Mouse (Mus musculus) hindbrain, postnatal 0 days (tissue): ENCODE measurements at regions not wholly inside any gene's neighbourhood (a gene's known extent, or its start where the extent isn't known, plus 50 kb on each side); places are given as distances from the start of the nearest gene placed in this dataset.

Source experiments
- ATAC-seq: fragments of 200-750 bp; cut with Nextera tagmentation; 2 replicates; pipeline ENCODE4 v1.8.0; 2017; ENCODE audit warnings: mild to moderate bottlenecking, moderate TSS enrichment, moderate library complexity
- DNase-seq: peaks from one replicate; pipeline ENCODE4 v3.0.0-alpha.2; 2015; ENCODE audit warnings: low spot score
- H3K27ac ChIP-seq: fragments of 300-500 bp; sonication (generic); 2 replicates; pipeline ENCODE4 v1.5.1; 2014; ENCODE audit warnings: mild to moderate bottlenecking
- H3K27me3 ChIP-seq: fragments of 300-500 bp; sonication (generic); 2 replicates; pipeline ENCODE4 v1.6.1; 2014; ENCODE audit warnings: low read length, mixed read lengths; ENCODE audit not compliant: insufficient read depth
- H3K36me3 ChIP-seq: fragments of 300-500 bp; sonication (generic); 2 replicates; pipeline ENCODE4 v1.6.1; 2014; ENCODE audit warnings: low read length, mixed read lengths; ENCODE audit not compliant: insufficient read depth
- H3K4me1 ChIP-seq: fragments of 300-500 bp; sonication (generic); 2 replicates; pipeline ENCODE4 v1.6.1; 2014; ENCODE audit warnings: antibody characterized with exemption, low read length, mixed read lengths; ENCODE audit not compliant: insufficient read depth
- H3K4me2 ChIP-seq: fragments of 300-500 bp; sonication (generic); 2 replicates; pipeline ENCODE4 v1.6.1; 2014; ENCODE audit warnings: low read depth, mild to moderate bottlenecking, low read length, moderate library complexity, mixed read lengths
- H3K4me3 ChIP-seq: fragments of 300-500 bp; sonication (generic); 2 replicates; pipeline ENCODE4 v1.5.1; 2014; ENCODE audit warnings: low read length
- H3K9ac ChIP-seq: fragments of 300-500 bp; sonication (generic); replicated peaks from 2 replicates; pipeline ENCODE4 v1.6.1; 2014; ENCODE audit warnings: mild to moderate bottlenecking, low read length, moderate library complexity, mixed read lengths
- H3K9me3 ChIP-seq: fragments of 300-500 bp; sonication (generic); 2 replicates; pipeline ENCODE4 v1.6.1; 2016; ENCODE audit warnings: low read length, mixed read lengths
- CTCF ChIP-seq: IDR thresholded peaks from 2 replicates; pipeline ENCODE4 v1.5.1; 2016; ENCODE audit warnings: antibody characterized with exemption, control low read depth, low read depth
- WGBS: fragments of 180-500 bp; shearing (Covaris S2); extraction: QIAGEN DNeasy Blood & Tissue Kit; methylation state at CpG from one replicate; pipeline ENCODE4 v1.1.7; 2014; 5-methylcytosine and 5-hydroxymethylcytosine counted together

DNA sequence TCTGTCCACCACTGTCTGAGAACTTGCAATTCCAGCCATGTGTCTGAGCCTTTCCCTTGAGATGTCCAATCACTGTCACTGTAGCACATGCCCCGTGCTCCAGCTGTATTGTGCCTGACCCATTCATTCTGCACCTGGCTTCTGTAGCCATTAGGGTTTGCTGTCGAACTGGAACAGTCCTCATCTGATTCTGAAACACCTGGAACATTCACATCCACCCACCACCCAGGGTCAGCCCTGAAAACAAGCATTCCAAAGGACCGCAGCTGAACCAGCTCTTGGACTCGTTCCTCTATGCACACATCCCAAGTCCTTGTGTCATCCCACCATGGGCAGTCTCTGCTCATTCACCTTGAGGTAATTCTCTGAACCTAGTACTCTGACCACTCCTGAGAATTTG, 356.8 kb upstream of the Vstm2b start:
- Histone ChIP-seq H3K27me3 (no peaks in the 10 kb centered on the region), H3K9me3 (no peaks in the 10 kb centered on the region), H3K36me3 (no peaks in the 10 kb centered on the region), H3K27ac (no peak overlapping the region), H3K4me3 (no peak overlapping the region), H3K4me1 (no peaks in the 10 kb centered on the region; the same call in 1 of the 2 replicates), H3K9ac (no peak overlapping the region), H3K4me2 (no peak overlapping the region)
- DNase-seq (no peak), ATAC-seq (no peak)
- no peak for TF ChIP-seq CTCF
- WGBS = 80% methylated on average over 4 of the region's 4 CpGs

DNA sequence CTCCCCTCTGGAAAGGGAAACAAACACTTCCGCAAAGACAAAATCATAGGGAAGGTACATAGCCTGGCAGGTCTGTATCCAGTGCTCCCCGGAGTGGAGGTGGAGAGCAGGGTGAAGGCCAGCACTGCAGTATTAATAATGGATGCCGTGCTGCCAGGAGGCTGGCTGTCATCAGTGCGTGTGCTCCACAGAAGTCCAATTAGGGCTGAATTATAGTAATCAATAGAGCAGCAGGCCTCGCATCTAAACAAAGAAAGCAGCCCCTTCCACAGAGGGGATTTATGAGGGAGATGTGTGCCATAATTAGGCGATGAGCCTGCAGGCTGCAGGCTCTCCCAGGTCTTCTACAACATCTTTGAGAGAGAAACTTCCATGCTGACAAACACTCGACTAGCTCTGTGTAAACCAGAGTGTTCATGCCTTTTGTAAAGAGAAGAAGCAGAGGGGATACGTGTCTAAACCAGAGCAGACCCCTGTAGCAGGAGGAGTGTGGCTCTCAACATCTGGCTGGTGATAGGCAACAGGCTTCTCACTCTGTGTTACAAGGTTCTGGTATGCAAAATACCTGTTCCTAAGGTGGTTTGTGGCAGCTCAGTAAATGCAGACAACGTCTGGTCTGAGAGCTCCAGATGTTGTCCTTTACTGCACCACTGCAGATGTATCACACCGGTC, 334.5 kb upstream of the Vstm2b start:
- H3K9ac ChIP-seq = no peak overlapping the region
- ATAC-seq (peak; percentile 56), DNase-seq (no peak)
- H3K4me3 ChIP-seq = no peak overlapping the region
- no peaks in the 10 kb centered on the region for H3K36me3 ChIP-seq
- H3K27ac ChIP-seq = no peak overlapping the region
- no peak overlapping the region for H3K4me2 ChIP-seq
- H3K4me1 ChIP-seq = no peaks in the 10 kb centered on the region
- WGBS = 45% methylated on average over 10 of the region's 10 CpGs
- no peak for TF ChIP-seq CTCF
- H3K27me3 ChIP-seq = no peaks in the 10 kb centered on the region
- no peaks in the 10 kb centered on the region for H3K9me3 ChIP-seq

DNA sequence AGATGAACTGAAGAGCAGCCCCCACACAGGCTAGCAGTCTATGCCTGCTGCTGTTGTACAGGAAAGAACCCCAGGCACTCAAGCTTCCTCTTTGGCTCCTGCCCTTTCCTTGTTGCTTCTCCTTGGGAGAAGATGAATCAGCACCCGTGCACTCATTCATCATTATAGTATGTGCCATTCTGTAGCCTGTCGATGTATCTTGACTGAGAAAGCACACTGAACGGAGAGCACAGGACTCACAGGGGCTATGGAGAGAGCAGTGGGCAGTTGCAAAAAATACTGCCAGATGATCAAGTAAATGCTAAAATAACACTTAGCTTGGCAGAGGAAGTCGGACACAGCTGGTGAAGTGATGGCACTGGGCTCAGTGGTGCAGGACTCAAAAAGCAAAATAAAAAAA, 322.2 kb upstream of the Vstm2b start:
- H3K9me3 ChIP-seq = no peaks in the 10 kb centered on the region
- no peak for TF ChIP-seq CTCF
- H3K36me3 ChIP-seq = no peaks in the 10 kb centered on the region
- H3K27ac ChIP-seq = no peak overlapping the region
- no peak overlapping the region for H3K4me3 ChIP-seq
- no peak overlapping the region for H3K9ac ChIP-seq
- H3K4me2 ChIP-seq = no peak overlapping the region
- ATAC-seq (no peak), DNase-seq (no peak)
- WGBS = 75% methylated on average over 4 of the region's 4 CpGs
- H3K27me3 ChIP-seq = no peaks in the 10 kb centered on the region
- no peaks in the 10 kb centered on the region for H3K4me1 ChIP-seq

DNA sequence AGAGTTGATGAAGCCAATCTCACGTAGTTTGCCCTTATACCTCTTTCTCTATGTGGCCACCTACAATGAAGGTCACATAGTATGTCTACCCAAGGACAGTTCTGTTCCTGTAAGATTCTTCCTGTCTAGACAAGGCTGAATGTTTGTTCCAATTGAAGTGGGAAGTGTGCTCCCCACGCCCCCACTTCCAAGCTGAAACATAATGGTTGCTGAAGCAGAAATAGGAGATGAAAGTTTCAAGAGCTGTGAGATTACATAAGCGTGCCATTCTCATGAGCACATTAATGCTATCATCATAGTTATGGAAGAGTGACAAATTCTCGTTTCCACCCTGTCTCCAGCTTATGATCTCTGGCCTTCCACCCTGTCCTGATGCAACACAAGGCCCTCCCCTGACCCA, 320.8 kb upstream of the Vstm2b start:
- Histone ChIP-seq H3K4me1 (no peaks in the 10 kb centered on the region), H3K9me3 (no peaks in the 10 kb centered on the region), H3K4me3 (no peak overlapping the region), H3K36me3 (no peaks in the 10 kb centered on the region), H3K4me2 (no peak overlapping the region), H3K27ac (no peak overlapping the region), H3K9ac (no peak overlapping the region), H3K27me3 (no peaks in the 10 kb centered on the region)
- ATAC-seq = no peak
- no peak for DNase-seq
- 85% methylated on average over 4 of the region's 4 CpGs for WGBS
- no peak for TF ChIP-seq CTCF

DNA sequence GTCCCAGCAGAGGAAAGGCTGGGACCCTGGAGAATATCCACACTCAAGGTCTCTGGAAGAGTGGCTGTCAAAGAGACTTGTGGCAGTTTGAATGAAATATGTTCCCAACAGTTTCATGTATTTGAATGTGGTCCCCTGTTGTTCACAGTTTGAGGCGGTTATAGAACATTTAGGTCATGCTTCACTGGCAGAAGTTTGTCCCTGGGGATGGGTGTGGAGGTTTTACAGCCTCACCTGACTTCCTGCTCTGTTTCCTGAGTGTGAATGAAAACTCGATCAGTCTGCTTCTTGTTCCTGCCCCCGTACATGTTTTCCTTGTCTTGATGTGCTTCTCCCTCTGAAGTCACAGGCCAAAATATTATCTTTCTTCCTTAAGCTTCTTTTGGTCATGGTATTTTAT, 277.4 kb upstream of the Vstm2b start:
- Histone ChIP-seq H3K27me3 (no peaks in the 10 kb centered on the region), H3K4me2 (no peak overlapping the region), H3K4me3 (no peak overlapping the region), H3K9me3 (no peaks in the 10 kb centered on the region), H3K36me3 (no peaks in the 10 kb centered on the region), H3K27ac (no peak overlapping the region), H3K4me1 (no peaks in the 10 kb centered on the region), H3K9ac (no peak overlapping the region)
- no peak for TF ChIP-seq CTCF
- DNase-seq (no peak), ATAC-seq (no peak)
- 82% methylated on average over 3 of the region's 3 CpGs for WGBS

DNA sequence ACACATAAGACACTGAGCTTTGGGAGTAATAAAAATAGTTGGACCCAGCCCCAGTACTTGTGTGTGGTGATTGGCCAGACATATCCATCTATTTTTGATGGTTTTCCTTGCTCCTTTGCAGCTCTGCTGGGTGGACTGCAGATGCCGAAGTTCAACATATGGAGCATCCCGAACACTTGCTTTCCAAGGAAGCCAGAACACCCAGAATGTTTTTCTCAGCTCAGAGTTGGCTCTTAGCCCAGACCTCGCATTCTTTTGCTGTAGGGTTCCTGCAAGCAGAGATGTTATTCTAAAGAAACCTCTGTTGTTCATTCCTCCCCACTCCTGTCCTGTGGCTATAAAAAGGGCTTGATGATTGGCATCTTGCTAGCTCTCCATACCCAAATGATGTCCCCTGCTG, 275.3 kb upstream of the Vstm2b start:
- 34% methylated on average over 3 of the region's 3 CpGs for WGBS
- no peak overlapping the region for H3K27ac ChIP-seq
- H3K9ac ChIP-seq = no peak overlapping the region
- ATAC-seq (no peak), DNase-seq (peak; percentile 46)
- H3K4me2 ChIP-seq = no peak overlapping the region
- H3K4me1 ChIP-seq = no peaks in the 10 kb centered on the region
- no peaks in the 10 kb centered on the region for H3K9me3 ChIP-seq
- no peak overlapping the region for H3K4me3 ChIP-seq
- TF ChIP-seq CTCF = no peak
- no peaks in the 10 kb centered on the region for H3K36me3 ChIP-seq
- no peaks in the 10 kb centered on the region for H3K27me3 ChIP-seq

DNA sequence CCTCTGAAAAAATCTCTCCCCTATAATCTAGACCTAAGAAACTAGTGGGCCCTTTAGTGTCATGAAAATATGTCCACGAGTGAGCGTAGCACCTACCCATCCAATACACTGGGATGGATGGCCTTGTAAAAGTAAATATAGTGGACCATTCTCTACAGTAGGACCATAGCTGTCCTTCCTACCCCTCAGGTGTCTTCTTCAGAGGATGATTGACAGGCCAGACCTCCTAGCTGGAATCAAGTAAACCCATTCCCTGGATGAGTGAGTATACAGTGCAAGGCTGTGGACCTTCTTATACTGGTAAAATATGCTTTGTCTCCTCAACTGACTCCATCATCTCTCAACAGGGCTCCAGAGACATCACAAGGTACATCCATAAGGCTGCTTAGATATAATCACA, 274.8 kb upstream of the Vstm2b start:
- DNase-seq = no peak
- no peak overlapping the region for H3K27ac ChIP-seq
- no peak overlapping the region for H3K9ac ChIP-seq
- no peaks in the 10 kb centered on the region for H3K9me3 ChIP-seq
- H3K4me2 ChIP-seq = no peak overlapping the region
- H3K27me3 ChIP-seq = no peaks in the 10 kb centered on the region
- no peak for ATAC-seq
- no peaks in the 10 kb centered on the region for H3K36me3 ChIP-seq
- 86% methylated on average over 2 of the region's 2 CpGs for WGBS
- no peak for TF ChIP-seq CTCF
- no peaks in the 10 kb centered on the region for H3K4me1 ChIP-seq
- H3K4me3 ChIP-seq = no peak overlapping the region
